Mouse (Mus musculus) C2C12 (cell line): ENCODE measurements around the gene B3galt4.

Experiments
- CTCF ChIP-seq: IDR thresholded peaks from one replicate; pipeline ENCODE4 v1.5.1; 2011; ENCODE audit not compliant: control insufficient read depth, insufficient read depth, insufficient read length
- FOSL1 ChIP-seq: IDR thresholded peaks from one replicate; pipeline ENCODE4 v1.8.0; 2011; ENCODE audit warnings: mild to moderate bottlenecking, low read length; ENCODE audit not compliant: poor library complexity, insufficient read depth, severe bottlenecking
- USF1 ChIP-seq: IDR thresholded peaks from one replicate; pipeline ENCODE4 v1.6.1; 2011; ENCODE audit warnings: low read depth, mild to moderate bottlenecking, control low read depth, moderate library complexity

DNA sequence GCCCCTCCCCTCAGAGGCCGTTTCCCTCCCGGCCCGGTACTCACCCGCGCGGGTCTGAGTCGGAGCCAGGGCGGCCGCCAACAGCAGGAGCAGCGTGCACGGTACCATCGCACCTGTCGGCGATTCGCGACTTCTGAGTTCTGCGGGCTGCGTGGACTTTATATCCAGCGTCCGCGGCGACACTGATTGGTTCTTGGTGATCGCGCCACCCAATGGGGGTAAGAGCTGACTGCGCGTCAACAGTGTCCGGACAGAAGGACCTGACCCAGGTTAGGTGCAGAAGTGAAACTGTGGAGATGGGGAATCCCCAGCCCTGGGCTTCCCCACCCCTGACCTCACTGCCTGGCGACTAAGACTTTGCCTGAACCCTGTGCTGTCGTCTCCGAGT is 48.9 kb upstream of the B3galt4 start, which contains the start of gene H2-K1:
- TF ChIP-seq USF1 (no peak), CTCF (no peak), FOSL1 (no peak)
